Mouse (Mus musculus): Measurements from ENCODE around the gene Adora1.
"Not testable (repeated sequence)": the region's sequence is repeated elsewhere in the genome, so short reads cannot be mapped to it uniquely, and the experiment has no call there.

Adora1 gene

GRCm38 (mm10) chr1:134235391-134235921 lies at the start of gene Adora1:
Gene Adora1, minus strand, starts transcription at chr1:134235431.
- no peak for DNase-seq (ENCODE audit: low spot score)

- DNase-seq (ENCODE audit: low spot score), result no peak
These were observed 47.9 kb upstream of the Adora1 start for GRCm38 (mm10) chr1:134283108-134283507.

- no peak for DNase-seq (ENCODE audit: low spot score)
These were observed 47.1 kb upstream of the Adora1 start for GRCm38 (mm10) chr1:134282342-134282741.

DNA sequence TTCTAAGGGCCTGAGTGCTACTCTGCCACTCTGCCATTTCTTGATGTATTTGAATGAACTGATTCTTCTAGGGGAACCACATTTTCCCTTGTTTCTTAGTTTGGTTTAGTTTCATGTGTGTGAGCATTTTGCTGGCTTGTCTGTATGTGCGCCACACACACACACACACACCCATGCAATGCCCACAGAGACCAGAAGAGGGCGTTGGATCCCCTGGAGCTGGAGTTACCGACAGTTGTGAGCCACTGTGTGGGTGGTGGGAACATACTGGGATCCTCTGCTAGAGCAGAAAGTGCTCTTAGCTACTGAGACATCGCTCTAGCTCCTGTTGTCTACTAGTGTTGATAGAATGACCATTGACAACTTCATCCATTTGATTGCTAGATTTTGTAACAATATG lies 46.3 kb upstream of the Adora1 start:
- DNase-seq (ENCODE audit: low spot score), result no peak

- DNase-seq (ENCODE audit: low spot score), result no peak
These were observed 44.9 kb upstream of the Adora1 start for GRCm38 (mm10) chr1:134280174-134280573.

DNA sequence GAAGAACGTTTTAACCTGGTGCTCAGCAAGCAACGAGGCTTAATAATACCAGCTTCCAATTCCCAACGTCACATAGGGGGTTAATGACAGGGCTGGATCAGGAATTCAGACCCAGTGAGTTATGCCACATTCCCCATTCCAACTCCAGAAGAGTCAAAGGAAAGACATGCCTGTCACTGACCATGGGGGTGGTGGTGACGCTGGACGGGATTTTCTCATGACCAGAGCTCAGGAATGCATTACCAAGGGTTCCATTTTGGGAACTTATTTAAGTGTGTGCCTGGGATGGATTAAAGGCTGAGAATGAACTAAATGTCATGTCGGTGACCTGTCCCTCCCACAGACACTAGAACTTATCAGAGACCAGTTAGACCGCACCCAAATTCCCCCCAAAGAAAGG lies 41.6 kb upstream of the Adora1 start:
- DNase-seq (ENCODE audit: low spot score), result no peak

DNA sequence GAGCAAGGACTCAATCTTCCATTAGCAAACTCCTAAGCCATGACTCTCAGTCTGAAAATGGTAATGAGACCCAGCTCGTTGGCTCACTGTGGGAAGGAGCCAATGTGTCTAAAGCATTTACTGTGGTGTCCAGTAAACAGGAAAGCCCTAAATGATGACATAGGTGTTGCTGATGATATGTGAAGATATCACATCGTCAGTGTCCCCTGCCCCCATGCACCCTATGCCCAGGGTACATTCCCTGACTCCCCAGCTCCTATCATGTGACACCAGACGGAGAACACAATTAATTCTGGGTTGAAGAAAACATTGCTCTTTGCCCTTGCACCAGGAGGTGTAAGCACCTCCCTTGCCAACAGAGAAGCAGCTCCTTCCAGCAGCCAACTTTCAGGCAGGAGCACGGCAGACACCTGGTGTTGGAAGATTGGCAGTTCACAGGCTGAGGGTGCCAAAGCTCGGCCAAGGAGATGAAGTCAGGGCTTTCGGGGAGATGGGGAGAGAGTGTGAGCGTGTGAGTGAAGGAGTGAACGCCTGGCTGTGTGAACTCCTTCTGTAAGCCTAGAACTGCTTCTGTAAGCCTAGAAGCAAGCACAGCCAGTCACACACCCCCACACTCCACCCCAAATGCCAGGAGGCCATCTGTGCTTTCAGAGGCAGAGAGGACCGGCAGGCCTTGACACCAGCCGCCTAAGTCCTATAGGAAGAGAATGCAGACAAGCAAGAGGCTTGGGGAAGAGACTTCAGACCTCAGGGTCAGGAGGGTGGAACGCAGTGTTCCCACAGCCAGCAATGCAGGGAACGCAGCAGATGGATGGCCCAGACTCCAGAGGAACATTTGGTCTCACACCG lies 40.6 kb upstream of the Adora1 start:
- DNase-seq (ENCODE audit: low spot score), result no peak

- no peak for DNase-seq (ENCODE audit: low spot score)
These were observed 39.3 kb upstream of the Adora1 start for GRCm38 (mm10) chr1:134274483-134274920.

GRCm38 (mm10) chr1:134273493-134274395 lies 38.5 kb upstream of the Adora1 start:
- DNase-seq (ENCODE audit: low spot score), result no peak

GRCm38 (mm10) chr1:134272754-134273250 lies 37.6 kb upstream of the Adora1 start:
- no peak for DNase-seq (ENCODE audit: low spot score)

- no peak for DNase-seq (ENCODE audit: low spot score)
These were observed 34.8 kb upstream of the Adora1 start for GRCm38 (mm10) chr1:134270026-134270425.

DNA sequence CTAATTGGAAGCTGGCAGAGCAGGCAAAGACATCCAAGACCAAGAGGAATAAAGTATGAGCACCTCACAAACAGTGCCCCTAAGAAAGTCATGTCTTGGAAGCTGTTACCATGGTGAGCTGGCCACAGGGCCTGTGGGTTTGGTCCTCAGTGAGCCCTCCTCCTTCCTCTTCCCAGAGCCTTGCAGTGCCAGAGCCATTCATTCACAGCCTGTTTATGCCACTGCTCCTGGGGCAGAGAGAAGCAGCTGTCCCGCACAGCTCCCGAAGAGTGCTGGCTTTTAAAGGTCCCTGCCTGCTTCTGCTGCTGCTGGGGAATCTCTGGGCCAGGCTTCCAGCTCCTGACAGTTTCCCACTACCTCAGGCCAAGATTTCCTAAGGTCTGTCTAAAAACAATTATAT lies 30.6 kb upstream of the Adora1 start:
- no peak for DNase-seq (ENCODE audit: low spot score)

GRCm38 (mm10) chr1:134264341-134264740 lies 29.1 kb upstream of the Adora1 start:
- no peak for DNase-seq (ENCODE audit: low spot score)

- not testable (repeated sequence) for DNase-seq (ENCODE audit: low spot score)
These were observed 14.4 kb upstream of the Adora1 start for GRCm38 (mm10) chr1:134249681-134250080.

DNA sequence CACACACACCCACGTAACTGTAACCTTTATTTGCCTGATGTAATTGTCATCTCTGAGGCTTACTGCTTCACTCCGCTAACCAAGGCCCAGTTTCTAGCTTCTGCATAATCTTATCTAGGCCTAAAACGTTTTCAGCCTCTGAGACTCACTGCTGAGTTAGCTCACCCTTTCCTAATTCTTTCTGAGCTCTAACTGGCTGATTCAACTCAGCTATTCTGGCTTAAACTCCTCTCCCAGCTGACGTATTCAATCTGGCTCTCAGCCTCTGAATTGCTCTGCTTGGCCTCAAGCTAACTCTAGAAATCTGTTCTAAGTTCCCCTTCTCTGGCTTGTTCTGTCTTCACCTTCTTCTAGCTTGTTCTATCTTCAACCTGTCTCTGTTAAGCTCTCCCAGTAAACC lies 11.4 kb upstream of the Adora1 start:
- DNase-seq (ENCODE audit: low spot score), result no peak

- no peak for DNase-seq (ENCODE audit: low spot score)
These were observed 9.9 kb upstream of the Adora1 start for GRCm38 (mm10) chr1:134245004-134245717.

DNA sequence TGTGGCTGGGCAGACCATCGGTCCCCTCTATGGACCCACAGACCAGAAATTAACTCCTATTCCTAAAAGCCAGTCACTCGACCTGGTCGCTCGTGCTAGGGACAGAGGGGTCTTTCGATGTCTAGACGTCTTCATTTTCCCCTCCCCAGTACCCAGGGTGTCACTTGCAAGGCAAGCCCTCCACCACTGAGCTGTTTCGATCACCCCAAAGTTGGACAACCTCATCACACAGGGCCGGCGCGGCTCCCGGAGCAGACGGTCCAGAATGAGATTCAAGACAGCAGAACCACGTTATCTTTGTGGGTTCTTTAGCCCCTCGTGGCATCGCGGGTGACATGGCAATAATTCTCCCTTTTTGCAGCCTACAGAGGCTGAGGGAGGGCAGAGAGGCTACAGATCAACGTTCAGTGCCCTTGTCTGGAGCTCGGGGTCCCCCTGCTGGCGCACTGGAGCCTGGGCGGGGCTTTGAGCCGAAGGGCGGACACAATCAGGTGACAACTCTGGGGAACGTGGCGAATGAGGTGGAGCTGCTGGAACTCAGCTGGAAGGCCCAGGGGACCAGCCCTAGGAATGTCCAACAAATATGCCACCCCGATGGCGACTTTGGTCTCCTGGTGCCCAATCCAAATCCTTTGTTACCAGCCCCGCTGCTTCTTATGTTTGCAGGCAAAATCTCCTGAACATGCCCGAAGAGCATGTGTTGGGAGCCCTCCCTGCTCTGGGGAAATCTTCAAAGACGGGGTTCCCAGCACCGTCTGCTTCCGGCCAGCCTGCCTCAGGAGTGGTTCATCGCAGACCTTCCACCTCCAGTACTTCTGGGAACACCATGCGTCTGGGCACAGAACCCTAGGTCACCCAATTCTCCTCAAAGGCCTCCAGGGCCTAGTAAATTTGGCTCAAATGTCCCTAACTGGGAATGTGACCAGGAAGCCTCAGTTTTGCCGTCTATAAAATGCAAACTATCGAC lies 9.0 kb upstream of the Adora1 start:
- peak; percentile 73 for DNase-seq (ENCODE audit: low spot score)

DNA sequence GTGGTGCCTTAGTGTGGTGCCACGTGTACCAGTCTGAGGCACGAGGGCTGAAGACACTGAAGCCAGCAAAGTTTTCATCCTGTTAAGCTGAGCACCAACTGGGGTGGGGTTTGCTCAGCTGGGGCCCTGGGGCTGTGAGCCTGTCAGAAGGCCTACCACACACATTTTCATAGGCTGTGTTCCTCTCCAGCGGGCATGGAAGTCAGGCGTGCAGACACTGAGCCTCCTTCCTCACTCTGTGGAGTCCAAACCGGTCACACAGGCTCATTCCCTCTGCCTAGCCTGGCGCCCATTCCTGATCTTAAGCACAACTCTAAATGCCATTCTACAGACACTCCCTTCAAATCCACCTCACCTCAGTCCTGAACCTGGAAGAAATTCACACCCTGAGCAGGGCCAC lies 8.3 kb upstream of the Adora1 start:
- no peak for DNase-seq (ENCODE audit: low spot score)

- no peak for DNase-seq (ENCODE audit: low spot score)
These were observed 7.1 kb upstream of the Adora1 start for GRCm38 (mm10) chr1:134242286-134242685.

GRCm38 (mm10) chr1:134241298-134241697 lies 6.1 kb upstream of the Adora1 start:
- DNase-seq (ENCODE audit: low spot score), result no peak

- no peak for DNase-seq (ENCODE audit: low spot score)
These were observed 5.5 kb upstream of the Adora1 start for GRCm38 (mm10) chr1:134240701-134241100.
